Mouse (Mus musculus) ES-E14 (cell line): ENCODE data around the gene Nmrk1. TPM values are rescaled to one million over a fixed set of nuclear protein-coding genes. Genes with fewer than 3 reads are reported as not detected.

Experiments
- DNase-seq: peaks from one replicate; pipeline ENCODE4 v3.0.0-alpha.2; 2013; ENCODE audit warnings: low read depth, low spot score
- H3K27ac ChIP-seq: 2 replicates; pipeline ENCODE4 v1.5.1; 2012; ENCODE audit warnings: low read depth, mild to moderate bottlenecking, low read length, moderate library complexity, mixed read lengths; ENCODE audit not compliant: poor library complexity, insufficient read depth, severe bottlenecking
- H3K36me3 ChIP-seq: 2 replicates; pipeline ENCODE4 v1.6.1; 2012; ENCODE audit warnings: mild to moderate bottlenecking, low read length, moderate library complexity, mixed read lengths; ENCODE audit not compliant: control insufficient read depth, poor library complexity, insufficient read depth, severe bottlenecking
- H3K4me1 ChIP-seq, 2 experiments: fragments of 150-350 bp in 1 of 2; sonication (generic) in 1 of 2; 2 replicates each; pipeline ENCODE4 v1.6.1; 2012; ENCODE audit warnings: low read length in 2 of 2, mild to moderate bottlenecking in 1 of 2, mixed read lengths in 1 of 2; ENCODE audit not compliant: control insufficient read depth in 2 of 2, insufficient read depth in 2 of 2, poor library complexity in 1 of 2
- H3K4me3 ChIP-seq, 2 experiments: fragments of 150-350 bp in 1 of 2; sonication (generic) in 1 of 2; 2 replicates each; pipeline ENCODE4 v1.5.1; 2012; ENCODE audit warnings: low read length in 2 of 2, low read depth in 1 of 2, mild to moderate bottlenecking in 1 of 2, mixed read lengths in 1 of 2; ENCODE audit not compliant: insufficient read depth in 1 of 2, poor library complexity in 1 of 2, severe bottlenecking in 1 of 2
- H3K9ac ChIP-seq: 2 replicates; pipeline ENCODE4 v1.6.1; 2012; ENCODE audit warnings: low read depth, mild to moderate bottlenecking, low read length, mixed read lengths; ENCODE audit not compliant: poor library complexity, insufficient read depth, severe bottlenecking
- H3K9me3 ChIP-seq: fragments of 150-350 bp; sonication (generic); 2 replicates; pipeline ENCODE4 v1.6.1; 2012; ENCODE audit warnings: low read depth, mild to moderate bottlenecking, low read length; ENCODE audit not compliant: control insufficient read depth, insufficient read depth
- CHD2 ChIP-seq: IDR thresholded peaks from 2 replicates; pipeline ENCODE4 v1.6.1; 2014; ENCODE audit warnings: mild to moderate bottlenecking, low read depth, low read length, inconsistent platforms
- HCFC1 ChIP-seq: IDR thresholded peaks from 2 replicates; pipeline ENCODE4 v1.6.1; 2012; ENCODE audit warnings: low read length, inconsistent platforms, borderline replicate concordance; ENCODE audit not compliant: insufficient read depth
- MAFK ChIP-seq: IDR thresholded peaks from 2 replicates; pipeline ENCODE4 v1.6.1; 2014; ENCODE audit warnings: mild to moderate bottlenecking, low read depth, low read length, inconsistent platforms; ENCODE audit not compliant: insufficient read depth
- ZC3H11A ChIP-seq: IDR thresholded peaks from 2 replicates; pipeline ENCODE4 v1.6.1; 2012; ENCODE audit warnings: low read depth, mild to moderate bottlenecking, inconsistent platforms, low read length, borderline replicate concordance
- ZNF384 ChIP-seq: IDR thresholded peaks from 2 replicates; pipeline ENCODE4 v1.6.1; 2012; ENCODE audit warnings: low read depth, low read length, inconsistent platforms
- in situ Hi-C, 2 experiments: fragments of 600-800 bp; cut with MboI; formaldehyde crosslinking; loops; one replicate each; pipeline ENCODE4 v1.15.1; 2025; ENCODE audit warnings: low sequenced_read_pairs in 2 of 2, inconsistent platforms in 1 of 2; ENCODE audit not compliant: unreplicated experiment in 2 of 2
- total RNA-seq: library from RNA; depleted of rRNA; stranded (reverse); fragments of 300-350 nt; gene quantifications from 2 replicates; pipeline ENCODE4 v1.2.3, GENCODE M21; 2012; rRNA removed

Nmrk1 gene
- total RNA-seq, 1 experiment = 6.4 TPM

- TF ChIP-seq MAFK (no peak), ZC3H11A (no peak), CHD2 (no peak), ZNF384 (no peak), HCFC1 (no peak)
- Histone ChIP-seq H3K9me3 (no peaks in the 10 kb centered on the region), H3K9ac (no peak overlapping the region), H3K36me3 (peaks cover 1% of the 10 kb centered on the region), H3K27ac (no peak overlapping the region), H3K4me3 (no peak overlapping the region), H3K4me1 (0 out of 4 replicates have a peak, but pooled peaks cover 0 to 2% of the 10 kb centered on the region in 2 experiments)
- in situ Hi-C loops = no loop called here
- no peak for DNase-seq
Observed at GRCm38 (mm10) chr19:18692176-18692575, 60.4 kb downstream of the Nmrk1 start.

GRCm38 (mm10) chr19:18692768-18693167 lies 61.0 kb downstream of the Nmrk1 start:
- Histone ChIP-seq H3K36me3 (no peaks in the 10 kb centered on the region; the same call in 1 of the 2 replicates), H3K4me3 (no peak overlapping the region)

GRCm38 (mm10) chr19:18695116-18695515 lies 63.4 kb downstream of the Nmrk1 start:
- Histone ChIP-seq H3K9me3 (no peaks in the 10 kb centered on the region), H3K4me1 (0 out of 4 replicates have a peak, but pooled peaks cover 0 to 2% of the 10 kb centered on the region in 2 experiments), H3K36me3 (no peaks in the 10 kb centered on the region; the same call in 1 of the 2 replicates), H3K9ac (no peak overlapping the region), H3K27ac (no peak overlapping the region), H3K4me3 (no peak overlapping the region)
- no peak for TF ChIP-seq ZNF384
- no peak for DNase-seq
- in situ Hi-C loops = no loop called here

More at GRCm38 (mm10) chr19:18692768-18693167, 61.0 kb downstream of the Nmrk1 start:
- in situ Hi-C loops = no loop called here
- H3K9me3 ChIP-seq = no peaks in the 10 kb centered on the region
- no peak overlapping the region for H3K27ac ChIP-seq
- DNase-seq = no peak
- 0 out of 4 replicates have a peak, but pooled peaks cover 0 to 2% of the 10 kb centered on the region in 2 experiments for H3K4me1 ChIP-seq
- H3K9ac ChIP-seq = no peak overlapping the region
- no peak for TF ChIP-seq ZNF384
- no peak for TF ChIP-seq CHD2
- TF ChIP-seq HCFC1 = no peak
- no peak for TF ChIP-seq ZC3H11A
- no peak for TF ChIP-seq MAFK

GRCm38 (mm10) chr19:18695552-18695951 lies 63.8 kb downstream of the Nmrk1 start:
- H3K9me3 ChIP-seq = no peaks in the 10 kb centered on the region
- TF ChIP-seq MAFK (no peak), CHD2 (no peak), ZNF384 (no peak)
- no peak for DNase-seq
- 0 out of 4 replicates have a peak, but pooled peaks cover 0 to 2% of the 10 kb centered on the region in 2 experiments for H3K4me1 ChIP-seq
- H3K36me3 ChIP-seq = no peaks in the 10 kb centered on the region; the same call in 1 of the 2 replicates
- in situ Hi-C loops = no loop called here
- no peak overlapping the region for H3K9ac ChIP-seq
- no peak overlapping the region for H3K27ac ChIP-seq
- H3K4me3 ChIP-seq = no peak overlapping the region

Other genes with a start within 250 kb of the Nmrk1 start
- 26.0 and 45.5 TPM in 2 replicates for gene Ostf1, start 127 bp upstream of the Nmrk1 start, total RNA-seq
- gene Carnmt1, start 38.8 kb downstream of the Nmrk1 start, total RNA-seq = 22.5 and 23.6 TPM in 2 replicates
- 22.4 and 32.8 TPM in 2 replicates for gene D030056L22Rik, start 81.2 kb downstream of the Nmrk1 start, total RNA-seq
- 0.53 and 0.80 TPM in 2 replicates for gene Trpm6, start 118.0 kb downstream of the Nmrk1 start, total RNA-seq